Mouse (Mus musculus): ENCODE data around the gene Gemin2. TPM values are rescaled to one million over a fixed set of nuclear protein-coding genes. Genes with fewer than 3 reads are reported as not detected.

Gene Gemin2
- total and polyA plus RNA-seq, 2 experiments from 2014 or later: 6.7 to 10.8 TPM

DNA sequence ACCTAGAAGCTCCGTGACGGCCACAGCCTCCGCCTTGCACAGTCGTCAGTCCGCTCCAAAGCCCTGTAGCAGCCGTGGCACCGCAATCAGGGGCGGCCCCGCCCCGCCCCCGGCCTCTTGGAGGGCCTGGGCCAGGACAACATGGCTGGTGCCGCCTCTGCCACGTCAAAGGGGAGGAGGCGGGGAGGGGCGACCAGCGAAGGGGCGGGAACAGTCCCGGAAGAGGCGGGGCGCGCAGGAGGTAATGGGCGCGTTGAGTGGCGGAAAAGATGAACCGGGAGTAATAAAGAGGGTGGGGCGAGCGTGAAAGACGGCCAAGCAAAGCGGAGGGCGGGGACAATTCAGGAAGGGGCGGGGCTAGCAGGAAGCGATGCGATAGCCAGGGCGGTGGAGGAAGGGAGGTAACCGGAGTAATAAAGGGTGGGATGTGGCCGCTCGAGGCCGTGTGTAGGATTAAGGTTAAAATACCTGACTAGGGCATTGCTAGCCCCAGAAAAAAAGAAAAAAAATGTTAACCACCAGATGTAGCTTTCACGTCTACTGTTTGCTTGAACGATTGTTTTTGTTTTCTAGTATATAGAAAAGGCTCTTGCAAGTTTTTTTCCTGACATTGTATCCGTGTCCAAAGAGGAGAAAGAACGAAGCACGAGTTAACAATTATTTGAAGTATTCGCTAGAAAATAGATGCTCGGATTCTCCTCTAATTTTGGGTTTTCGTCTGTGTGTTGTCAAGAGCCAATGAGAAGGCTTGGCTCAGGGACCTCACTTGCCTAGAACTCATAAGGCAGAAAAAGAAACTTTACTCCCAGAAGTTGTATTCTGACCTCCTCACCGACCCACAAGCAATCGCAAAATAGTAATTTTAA is 1.1 kb upstream of the Gemin2 start, which contains the start of gene Sec23a:
TSS of gene Sec23a (minus strand) at position 174 of the 866 bp plus-strand sequence.
- Histone ChIP-seq H3K27ac (ENCODE audit: low read depth, low read length) (peak within 1 kb of the TSS; percentile 86), H3K4me3 (ENCODE audit: low read depth, low read length) (peak within 1 kb of the TSS; percentile 90), H3K36me3 (ENCODE audit: insufficient read depth) (peaks cover under 1% of the 10 kb centered on the region), H3K4me2 (ENCODE audit: low read depth) (peak within 1 kb of the TSS; percentile 84), H3K9me3 (ENCODE audit: low read length) (no peaks in the 10 kb centered on the region), H3K4me1 (ENCODE audit: insufficient read depth) (peaks cover 22% of the 10 kb centered on the region; the same call in 1 of the 2 replicates), H3K27me3 (ENCODE audit: insufficient read depth, low read length) (no peaks in the 10 kb centered on the region), H3K9ac (peak within 1 kb of the TSS; percentile 82)
- no peak for TF ChIP-seq CTCF (IDR thresholded peaks at IDR 0.05; ENCODE audit: low read depth)
- DNase-seq (peak; percentile 96), ATAC-seq (peak; percentile 95)
- 2% methylated on average over 48 of the region's 48 CpGs for WGBS

DNA sequence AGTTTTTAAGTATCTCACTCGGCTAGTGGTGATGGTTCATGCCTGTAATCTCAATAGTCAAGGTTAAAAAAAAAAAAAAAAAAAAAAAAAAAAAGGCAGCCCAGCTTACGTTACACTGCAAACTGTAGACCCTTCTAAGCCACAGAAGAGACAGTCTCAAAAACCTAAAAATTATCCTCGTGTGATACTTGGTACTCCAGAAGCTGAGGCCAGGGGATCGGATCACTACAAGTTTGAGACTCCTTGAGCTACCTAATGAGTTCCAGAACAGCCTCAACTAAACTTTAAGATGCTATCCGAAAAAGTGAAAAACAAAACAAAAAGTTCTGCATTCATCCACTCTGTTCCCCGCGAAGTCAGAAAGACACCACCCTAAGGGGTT is 492 bp upstream of the Gemin2 start:
- Histone ChIP-seq H3K9ac (no peak overlapping the region), H3K4me3 (ENCODE audit: low read depth, low read length) (peak overlapping the region; percentile 90), H3K9me3 (ENCODE audit: low read length) (no peaks in the 10 kb centered on the region), H3K27me3 (ENCODE audit: insufficient read depth, low read length) (no peaks in the 10 kb centered on the region), H3K4me1 (ENCODE audit: insufficient read depth) (peaks cover 22% of the 10 kb centered on the region; the same call in 1 of the 2 replicates), H3K27ac (ENCODE audit: low read depth, low read length) (no peak overlapping the region), H3K4me2 (ENCODE audit: low read depth) (peak overlapping the region; percentile 84), H3K36me3 (ENCODE audit: insufficient read depth) (0 out of 2 replicates have a peak, but pooled peaks cover 2% of the 10 kb centered on the region)
- no peak for ATAC-seq
- 2% methylated on average over 7 of the region's 7 CpGs for WGBS
- DNase-seq: peak; percentile 3
- no peak for TF ChIP-seq CTCF (IDR thresholded peaks at IDR 0.05; ENCODE audit: low read depth)

GRCm38 (mm10) chr12:59017970-59018369 is 4.8 kb downstream of the Gemin2 start:
- no peak overlapping the region for H3K4me3 ChIP-seq (ENCODE audit: low read depth, low read length)

DNA sequence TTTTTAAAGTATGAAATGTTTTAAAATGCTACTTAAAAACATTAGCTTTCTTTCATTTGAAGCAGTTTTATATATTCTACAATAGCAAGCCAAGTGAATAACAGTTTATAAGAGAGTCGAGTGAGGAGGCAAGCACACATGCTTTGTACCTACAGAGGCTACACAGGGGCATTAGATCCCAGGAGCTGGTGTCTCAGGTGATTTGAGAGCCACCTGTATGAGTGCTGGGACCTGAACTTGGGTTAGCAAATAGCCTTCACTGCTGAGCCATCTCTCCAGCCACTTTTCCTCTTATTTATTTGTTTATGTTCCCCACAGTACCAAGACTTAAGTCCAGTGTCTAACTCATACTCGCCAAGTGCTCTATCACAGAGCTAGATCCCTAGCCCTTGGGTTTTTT is 6.7 kb downstream of the Gemin2 start:
- DNase-seq: no peak
- no peak for ATAC-seq
- TF ChIP-seq CTCF (IDR thresholded peaks at IDR 0.05; ENCODE audit: low read depth): no peak
- Histone ChIP-seq H3K9ac (no peak overlapping the region), H3K9me3 (ENCODE audit: low read length) (no peaks in the 10 kb centered on the region), H3K27me3 (ENCODE audit: insufficient read depth, low read length) (no peaks in the 10 kb centered on the region), H3K4me2 (ENCODE audit: low read depth) (no peak overlapping the region), H3K4me1 (ENCODE audit: insufficient read depth) (no peaks in the 10 kb centered on the region), H3K27ac (ENCODE audit: low read depth, low read length) (no peak overlapping the region), H3K36me3 (ENCODE audit: insufficient read depth) (peaks cover 25% of the 10 kb centered on the region), H3K4me3 (ENCODE audit: low read depth, low read length) (no peak overlapping the region)
- 89% methylated on average over 2 of the region's 2 CpGs for WGBS

More at GRCm38 (mm10) chr12:59017970-59018369, 4.8 kb downstream of the Gemin2 start:
- Histone ChIP-seq H3K9ac (no peak overlapping the region), H3K36me3 (ENCODE audit: insufficient read depth) (peaks cover 25% of the 10 kb centered on the region), H3K9me3 (ENCODE audit: low read length) (no peaks in the 10 kb centered on the region), H3K4me1 (ENCODE audit: insufficient read depth) (peaks cover 5% of the 10 kb centered on the region; the same call in 1 of the 2 replicates), H3K27me3 (ENCODE audit: insufficient read depth, low read length) (no peaks in the 10 kb centered on the region), H3K27ac (ENCODE audit: low read depth, low read length) (no peak overlapping the region), H3K4me2 (ENCODE audit: low read depth) (no peak overlapping the region)
- DNase-seq (no peak), ATAC-seq (no peak)
- WGBS: 93% methylated on average over 8 of the region's 8 CpGs
- no peak for TF ChIP-seq CTCF (IDR thresholded peaks at IDR 0.05; ENCODE audit: low read depth)

GRCm38 (mm10) chr12:59021306-59021705 is 8.1 kb downstream of the Gemin2 start:
- H3K27me3 ChIP-seq (ENCODE audit: insufficient read depth, low read length): no peaks in the 10 kb centered on the region
- H3K36me3 ChIP-seq (ENCODE audit: insufficient read depth): peaks cover 25% of the 10 kb centered on the region
- 90% methylated on average over 4 of the region's 4 CpGs for WGBS

GRCm38 (mm10) chr12:59032101-59032500 is 18.9 kb downstream of the Gemin2 start:
- no peak for ATAC-seq
- DNase-seq: no peak
- H3K27me3 ChIP-seq (ENCODE audit: insufficient read depth, low read length): no peaks in the 10 kb centered on the region
- WGBS: 71% methylated on average over 5 of the region's 5 CpGs
- H3K27ac ChIP-seq (ENCODE audit: low read depth, low read length): no peak overlapping the region
- no peaks in the 10 kb centered on the region for H3K4me1 ChIP-seq (ENCODE audit: insufficient read depth)
- TF ChIP-seq CTCF (IDR thresholded peaks at IDR 0.05; ENCODE audit: low read depth): no peak
- no peak overlapping the region for H3K4me3 ChIP-seq (ENCODE audit: low read depth, low read length)
- no peak overlapping the region for H3K9ac ChIP-seq
- H3K36me3 ChIP-seq (ENCODE audit: insufficient read depth): no peaks in the 10 kb centered on the region
- no peaks in the 10 kb centered on the region for H3K9me3 ChIP-seq (ENCODE audit: low read length)
- H3K4me2 ChIP-seq (ENCODE audit: low read depth): no peak overlapping the region

More at GRCm38 (mm10) chr12:59021306-59021705, 8.1 kb downstream of the Gemin2 start:
- ATAC-seq: no peak
- no peak for TF ChIP-seq CTCF (IDR thresholded peaks at IDR 0.05; ENCODE audit: low read depth)
- Histone ChIP-seq H3K9me3 (ENCODE audit: low read length) (no peaks in the 10 kb centered on the region), H3K4me3 (ENCODE audit: low read depth, low read length) (no peak overlapping the region), H3K4me2 (ENCODE audit: low read depth) (no peak overlapping the region), H3K27ac (ENCODE audit: low read depth, low read length) (no peak overlapping the region), H3K9ac (no peak overlapping the region), H3K4me1 (ENCODE audit: insufficient read depth) (no peaks in the 10 kb centered on the region)
- no peak for DNase-seq
